Mouse (Mus musculus): Measurements from ENCODE around the gene Vps51. TPM values are rescaled to one million over a fixed set of nuclear protein-coding genes. Genes with fewer than 3 reads are reported as not detected.

Gene Vps51
- polyA plus RNA-seq, 1 experiment = 23.5 TPM

DNA sequence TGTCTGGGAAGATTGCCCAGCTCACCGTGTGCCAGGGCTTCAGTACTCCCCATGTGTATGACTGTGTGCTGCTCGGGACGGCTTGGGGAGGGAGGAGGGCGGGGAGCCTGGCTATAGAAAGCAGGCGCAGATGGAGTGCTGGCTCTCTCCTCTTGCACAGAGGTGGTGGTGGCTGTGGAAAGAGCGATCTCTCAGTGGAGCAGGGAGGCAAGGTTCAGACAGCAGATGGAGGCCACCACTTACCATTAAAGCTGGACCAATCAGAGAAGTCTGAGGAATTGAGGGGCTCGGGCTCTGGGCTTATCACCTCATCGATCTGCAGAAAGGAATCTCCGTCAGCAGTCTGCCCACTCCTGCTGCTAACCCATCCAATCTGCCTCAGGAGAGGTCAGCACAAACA, 5.1 kb upstream of the Vps51 start, which contains the start of gene Gm28374:
Gene Gm28374, minus strand, starts transcription at position 101 of the 400 bp plus-strand sequence.
- Histone ChIP-seq H3K9me3 (no peaks in the 10 kb centered on the region), H3K4me1 (peaks cover 56% of the 10 kb centered on the region), H3K27me3 (replicated peaks) (no peaks in the 10 kb centered on the region), H3K36me3 (replicated peaks; ENCODE audit: low read length) (peaks cover 54% of the 10 kb centered on the region), H3K4me3 (replicated peaks) (no peak within 1 kb of the TSS)
- TF ChIP-seq GATA1 (IDR thresholded peaks at IDR 0.05; ENCODE audit: borderline replicate concordance, low read length) (no peak), FLI1 (IDR thresholded peaks at IDR 0.05; ENCODE audit: low read length) (no peak)

DNA sequence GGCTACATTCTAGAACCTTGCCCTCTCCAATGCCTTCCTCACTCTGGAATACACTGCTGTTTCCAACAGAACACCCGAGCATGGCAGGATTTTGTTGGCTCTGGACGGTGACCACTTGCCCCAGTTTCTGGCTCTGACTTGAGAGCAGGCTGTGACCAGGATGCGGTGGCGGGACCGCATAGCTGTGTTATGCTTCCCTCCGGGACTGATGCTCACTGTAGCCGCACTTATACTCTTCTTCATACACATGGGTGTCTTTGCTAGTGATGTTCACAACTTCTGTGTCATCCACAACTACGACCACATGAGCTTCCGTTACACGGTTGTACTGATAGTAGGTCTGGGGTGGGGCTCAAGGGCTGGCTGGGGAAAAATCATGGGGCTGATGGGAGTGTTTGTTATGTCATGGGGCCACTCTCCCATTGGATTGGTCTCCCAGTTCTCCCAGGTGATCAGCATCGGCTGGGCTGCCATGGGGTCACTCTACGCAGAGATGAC, 3.0 kb upstream of the Vps51 start, which contains the start of gene Tmem262:
Gene Tmem262, plus strand, starts transcription at position 51 of the 498 bp plus-strand sequence.
- Histone ChIP-seq H3K4me1 (peaks cover 55% of the 10 kb centered on the region), H3K27me3 (replicated peaks) (no peaks in the 10 kb centered on the region), H3K4me3 (replicated peaks) (no peak within 1 kb of the TSS), H3K9me3 (no peaks in the 10 kb centered on the region), H3K36me3 (replicated peaks; ENCODE audit: low read length) (peaks cover 54% of the 10 kb centered on the region)
- no peak for TF ChIP-seq GATA1 (IDR thresholded peaks at IDR 0.05; ENCODE audit: borderline replicate concordance, low read length)
- no peak for TF ChIP-seq FLI1 (IDR thresholded peaks at IDR 0.05; ENCODE audit: low read length)

DNA sequence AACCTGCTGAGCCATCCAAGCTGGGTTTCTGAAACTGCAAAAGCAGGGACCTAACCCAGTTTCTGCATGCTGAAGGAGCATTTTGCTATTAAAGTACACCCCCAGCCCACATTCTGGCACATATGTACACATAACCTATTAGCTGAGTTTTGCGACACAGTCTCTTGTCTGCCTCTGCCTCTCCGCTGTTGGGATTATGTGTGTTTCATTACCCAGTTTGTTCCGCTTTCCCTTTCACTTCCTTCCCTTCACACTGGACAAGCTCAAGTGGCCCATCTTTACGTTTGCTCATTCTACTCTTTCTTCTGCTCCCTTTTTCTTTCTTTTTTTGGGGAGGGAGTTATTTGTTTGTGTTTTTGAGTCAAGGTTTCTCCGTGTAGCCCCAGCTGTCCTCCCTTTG, 3.1 kb downstream of the Vps51 start:
- Histone ChIP-seq H3K4me1 (peaks cover 44% of the 10 kb centered on the region), H3K4me3 (replicated peaks) (peak overlapping the region; percentile 47), H3K36me3 (replicated peaks; ENCODE audit: low read length) (peaks cover 67% of the 10 kb centered on the region), H3K27me3 (replicated peaks) (no peaks in the 10 kb centered on the region), H3K9me3 (no peaks in the 10 kb centered on the region)
- no peak for TF ChIP-seq FLI1 (IDR thresholded peaks at IDR 0.05; ENCODE audit: low read length)

DNA sequence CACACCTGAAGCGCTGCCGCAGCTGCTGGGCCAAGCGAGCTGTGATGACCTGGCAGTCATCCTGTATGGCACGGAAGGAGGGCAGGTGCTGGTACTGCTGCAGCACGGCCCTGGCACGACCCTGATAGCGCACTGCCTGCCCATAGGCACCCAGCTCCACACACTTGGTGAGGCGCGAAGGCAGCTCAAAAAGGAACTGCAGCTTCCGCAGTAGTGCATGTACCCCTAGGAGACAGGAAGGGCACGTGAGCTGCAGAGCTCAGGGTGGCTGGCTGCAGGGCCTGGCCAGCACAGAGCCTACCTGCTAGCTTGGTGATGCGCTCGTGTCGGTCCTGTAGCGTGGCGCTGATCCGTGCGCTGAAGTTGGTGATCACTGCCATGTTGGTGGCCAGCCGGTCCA, 5.8 kb downstream of the Vps51 start:
- no peaks in the 10 kb centered on the region for H3K27me3 ChIP-seq (replicated peaks)
- H3K4me3 ChIP-seq (replicated peaks) = no peak overlapping the region
- peaks cover 51% of the 10 kb centered on the region for H3K4me1 ChIP-seq
- no peaks in the 10 kb centered on the region for H3K9me3 ChIP-seq
- TF ChIP-seq GATA1 (IDR thresholded peaks at IDR 0.05; ENCODE audit: borderline replicate concordance, low read length) (no peak), FLI1 (IDR thresholded peaks at IDR 0.05; ENCODE audit: low read length) (no peak)
- peaks cover 78% of the 10 kb centered on the region for H3K36me3 ChIP-seq (replicated peaks; ENCODE audit: low read length)

DNA sequence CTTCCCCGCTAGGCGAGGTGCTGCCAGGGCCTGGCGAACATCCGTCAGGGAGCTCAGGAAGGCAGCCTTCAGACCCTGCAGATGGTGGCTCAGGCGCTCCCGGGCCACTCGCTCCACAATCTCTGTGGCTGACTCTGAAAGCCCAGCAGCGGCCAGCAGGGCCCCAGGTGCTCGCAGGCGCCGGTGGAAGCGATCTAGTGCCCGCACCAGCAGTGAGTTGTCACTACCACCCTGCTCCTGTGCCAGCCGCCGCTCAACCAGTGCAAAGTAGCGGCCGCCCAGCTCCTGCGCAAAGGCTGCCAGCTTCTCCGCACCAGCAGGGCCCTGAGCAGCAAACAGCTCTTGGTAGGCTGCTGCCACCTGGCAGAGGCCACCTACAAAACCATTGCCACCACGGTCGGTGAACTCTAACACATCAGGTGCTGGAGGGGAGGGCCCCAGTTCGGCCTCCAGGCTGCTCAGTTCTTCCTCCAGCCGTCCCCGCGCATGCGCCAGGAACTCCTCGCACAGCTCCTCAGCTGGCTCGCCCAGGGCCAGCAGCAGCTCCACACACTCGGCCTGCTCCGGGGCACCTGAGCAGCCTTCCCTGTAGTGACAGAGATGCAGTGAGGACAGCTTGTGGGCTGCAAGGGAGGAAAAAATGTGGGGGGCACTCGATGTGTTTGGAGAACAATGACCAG, 6.3 kb downstream of the Vps51 start:
- TF ChIP-seq GATA1 (IDR thresholded peaks at IDR 0.05; ENCODE audit: borderline replicate concordance, low read length) = no peak
- TF ChIP-seq FLI1 (IDR thresholded peaks at IDR 0.05; ENCODE audit: low read length) = no peak
- Histone ChIP-seq H3K4me3 (replicated peaks) (no peak overlapping the region), H3K36me3 (replicated peaks; ENCODE audit: low read length) (peaks cover 76% of the 10 kb centered on the region), H3K27me3 (replicated peaks) (no peaks in the 10 kb centered on the region), H3K9me3 (no peaks in the 10 kb centered on the region), H3K4me1 (peaks cover 50% of the 10 kb centered on the region)

DNA sequence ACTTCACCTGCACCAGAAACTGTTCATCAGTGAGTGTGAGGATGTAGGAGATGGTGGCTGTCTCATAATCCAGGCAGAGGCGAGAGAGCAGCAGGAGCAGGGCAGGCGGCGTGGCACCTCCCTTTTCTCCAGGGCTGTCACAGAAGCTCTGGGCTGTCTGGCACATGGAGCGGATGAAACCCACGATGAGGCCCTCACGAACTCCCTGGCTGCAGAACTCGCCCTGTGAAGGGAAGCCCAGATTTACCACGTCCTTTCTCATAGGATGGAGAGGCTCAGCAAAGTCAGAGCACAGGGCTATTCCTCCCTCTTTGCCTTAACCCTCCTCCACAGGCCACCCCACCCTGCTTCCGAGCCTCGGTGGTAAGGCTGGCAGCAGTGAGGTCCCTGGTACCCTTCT, 7.2 kb downstream of the Vps51 start:
- TF ChIP-seq GATA1 (IDR thresholded peaks at IDR 0.05; ENCODE audit: borderline replicate concordance, low read length) = no peak
- TF ChIP-seq FLI1 (IDR thresholded peaks at IDR 0.05; ENCODE audit: low read length) = no peak
- Histone ChIP-seq H3K27me3 (replicated peaks) (no peaks in the 10 kb centered on the region), H3K9me3 (no peaks in the 10 kb centered on the region), H3K36me3 (replicated peaks; ENCODE audit: low read length) (peaks cover 71% of the 10 kb centered on the region), H3K4me1 (peaks cover 44% of the 10 kb centered on the region), H3K4me3 (replicated peaks) (peak overlapping the region; percentile 26)

DNA sequence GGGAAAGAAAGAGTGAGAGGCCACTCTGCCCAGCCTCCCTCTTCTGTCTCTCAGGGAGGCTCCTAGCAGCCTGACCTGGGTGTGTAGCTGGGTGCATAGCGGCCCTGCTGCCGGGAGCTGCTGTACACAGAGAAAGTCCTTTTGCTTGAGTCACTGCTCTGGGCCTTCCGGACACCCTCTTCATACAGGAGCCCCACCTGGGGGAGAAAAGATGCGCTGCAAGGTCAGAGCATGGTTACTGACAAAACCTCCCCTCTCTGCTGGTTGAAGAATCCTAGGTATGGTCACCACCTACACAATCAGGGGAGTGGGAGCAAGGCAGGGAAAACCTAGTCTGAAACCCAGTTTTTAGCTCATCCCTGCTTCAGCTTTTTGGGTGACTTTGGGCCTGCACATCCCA, 8.1 kb downstream of the Vps51 start:
- no peak overlapping the region for H3K4me3 ChIP-seq (replicated peaks)
- H3K36me3 ChIP-seq (replicated peaks; ENCODE audit: low read length) = peaks cover 64% of the 10 kb centered on the region
- no peaks in the 10 kb centered on the region for H3K9me3 ChIP-seq
- TF ChIP-seq GATA1 (IDR thresholded peaks at IDR 0.05; ENCODE audit: borderline replicate concordance, low read length) = no peak
- TF ChIP-seq FLI1 (IDR thresholded peaks at IDR 0.05; ENCODE audit: low read length) = no peak
- H3K4me1 ChIP-seq = peaks cover 39% of the 10 kb centered on the region
- no peaks in the 10 kb centered on the region for H3K27me3 ChIP-seq (replicated peaks)

DNA sequence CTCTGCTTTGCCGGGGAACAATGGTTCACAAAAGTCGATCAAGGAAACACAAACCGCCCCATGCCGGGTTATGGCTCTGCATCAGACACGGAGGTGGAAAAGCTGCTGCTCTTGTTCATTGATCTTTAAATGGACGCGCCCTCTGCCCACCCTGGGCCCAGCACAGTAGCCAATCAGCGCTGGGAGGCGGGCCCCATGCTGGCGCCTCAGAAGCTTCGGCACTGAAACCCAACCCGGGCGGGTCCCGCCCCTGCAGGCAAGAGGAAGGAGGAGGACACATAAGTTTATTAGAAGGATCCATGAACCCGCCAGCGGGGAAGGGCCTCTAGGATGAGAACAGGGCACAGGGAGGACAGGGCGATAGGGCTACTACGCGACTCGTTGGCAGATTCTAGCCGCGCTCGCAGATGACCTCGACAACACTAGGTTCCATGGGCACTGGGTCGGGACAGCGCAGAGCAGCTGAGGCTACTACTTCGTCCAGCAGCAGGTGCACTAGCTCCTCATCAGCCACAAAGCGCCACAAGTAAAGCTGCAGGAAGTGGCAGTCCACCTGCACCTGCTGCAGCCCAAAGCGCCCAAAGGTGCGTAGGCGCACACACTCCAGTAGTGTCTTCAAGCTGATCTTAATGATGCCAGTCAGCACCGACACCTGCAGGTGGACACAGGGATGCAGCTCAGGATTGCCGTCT, 9.2 kb downstream of the Vps51 start, which contains the start of gene Tm7sf2:
Gene Tm7sf2, minus strand, starts transcription at position 650 of the 692 bp plus-strand sequence.
- Histone ChIP-seq H3K4me1 (peaks cover 50% of the 10 kb centered on the region), H3K9me3 (no peaks in the 10 kb centered on the region), H3K27me3 (replicated peaks) (no peaks in the 10 kb centered on the region), H3K4me3 (replicated peaks) (peak within 1 kb of the TSS; percentile 94), H3K36me3 (replicated peaks; ENCODE audit: low read length) (peaks cover 61% of the 10 kb centered on the region)
- TF ChIP-seq GATA1 (IDR thresholded peaks at IDR 0.05; ENCODE audit: borderline replicate concordance, low read length) (no peak), FLI1 (IDR thresholded peaks at IDR 0.05; ENCODE audit: low read length) (no peak)

DNA sequence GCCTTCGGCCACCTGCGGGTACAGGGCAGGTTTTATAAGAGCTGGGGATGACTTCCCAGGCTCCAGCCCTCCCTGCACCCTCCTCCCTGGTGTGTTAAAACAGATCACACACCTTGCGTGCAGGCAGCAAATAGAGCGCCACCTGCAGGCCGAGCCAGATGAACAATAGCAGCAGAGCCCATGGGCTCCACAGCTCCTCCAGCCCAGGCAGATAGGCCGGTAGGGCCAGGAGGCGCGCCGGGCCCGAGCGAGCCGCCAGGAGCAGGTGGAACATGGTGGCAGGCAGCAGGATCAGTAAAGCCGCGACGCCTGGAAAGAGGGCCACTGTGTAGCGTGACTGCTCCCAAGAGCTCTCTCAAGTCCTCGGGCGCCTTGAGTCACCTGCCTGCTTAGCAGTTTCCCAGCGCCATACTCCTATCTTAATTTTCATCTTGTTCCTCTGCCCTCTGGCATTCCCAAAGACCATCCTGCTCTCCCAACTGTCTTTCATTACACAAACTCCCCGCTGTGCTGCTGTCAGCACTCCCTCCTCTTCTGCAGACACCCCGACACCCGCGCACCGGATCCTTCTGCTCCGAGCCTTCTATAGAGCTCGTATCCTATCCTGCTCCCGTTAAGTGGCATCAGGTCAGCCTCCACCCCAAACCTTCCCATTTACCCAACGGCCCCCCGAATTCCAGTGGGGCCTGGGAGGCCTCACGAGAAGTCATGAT, 9.9 kb downstream of the Vps51 start:
- H3K36me3 ChIP-seq (replicated peaks; ENCODE audit: low read length) = peaks cover 56% of the 10 kb centered on the region

More for the DNA sequence above, 9.9 kb downstream of the Vps51 start:
- no peaks in the 10 kb centered on the region for H3K9me3 ChIP-seq
- peak overlapping the region; percentile 94 for H3K4me3 ChIP-seq (replicated peaks)
- peaks cover 57% of the 10 kb centered on the region for H3K4me1 ChIP-seq
- no peaks in the 10 kb centered on the region for H3K27me3 ChIP-seq (replicated peaks)
- no peak for TF ChIP-seq FLI1 (IDR thresholded peaks at IDR 0.05; ENCODE audit: low read length)
- no peak for TF ChIP-seq GATA1 (IDR thresholded peaks at IDR 0.05; ENCODE audit: borderline replicate concordance, low read length)

Measured in megakaryocyte, embryonic 14.5 days (primary cell).